Mouse (Mus musculus) MEL (cell line): ENCODE data around the gene Aspscr1. TPM values are rescaled to one million over a fixed set of nuclear protein-coding genes. Genes with fewer than 3 reads are reported as not detected.

Experiments
- DNase-seq: peaks from one replicate; pipeline ENCODE4 v3.0.0; 2011; ENCODE audit warnings: low read depth, low spot score
- H3K27ac ChIP-seq: 2 replicates; pipeline ENCODE4 v1.5.1; 2012; ENCODE audit warnings: low read depth, mild to moderate bottlenecking, control low read depth, low read length, moderate library complexity; ENCODE audit not compliant: control insufficient read depth
- H3K27me3 ChIP-seq, 2 experiments: fragments of 150-350 bp in 1 of 2; sonication (generic) in 1 of 2; 2 replicates each; pipeline ENCODE4 v1.6.1; 2012; ENCODE audit warnings: low read length in 2 of 2, mild to moderate bottlenecking in 2 of 2, improper control_type of control experiment in 1 of 2, moderate library complexity in 1 of 2; ENCODE audit not compliant: insufficient read depth in 2 of 2, control insufficient read depth in 1 of 2
- H3K36me3 ChIP-seq, 2 experiments: 2 replicates each; pipeline ENCODE4 v1.6.1; 2012 to 2014; ENCODE audit warnings: low read length in 2 of 2, improper control_type of control experiment in 1 of 2, inconsistent platforms in 1 of 2, mild to moderate bottlenecking in 1 of 2; ENCODE audit not compliant: insufficient read depth in 2 of 2, control insufficient read depth in 1 of 2
- H3K4me1 ChIP-seq, 2 experiments: fragments of 150-350 bp in 1 of 2; sonication (generic) in 1 of 2; 2 replicates each; pipeline ENCODE4 v1.6.1; 2012; ENCODE audit warnings: low read length in 2 of 2, improper control_type of control experiment in 1 of 2, mild to moderate bottlenecking in 1 of 2; ENCODE audit not compliant: insufficient read depth in 2 of 2, control insufficient read depth in 1 of 2
- H3K4me3 ChIP-seq, 2 experiments: fragments of 150-350 bp in 1 of 2; sonication (generic) in 1 of 2; 2 replicates each; pipeline ENCODE4 v1.5.1; 2012; ENCODE audit warnings: low read depth in 2 of 2, low read length in 2 of 2, mild to moderate bottlenecking in 2 of 2, moderate library complexity in 2 of 2, control low read depth in 1 of 2, improper control_type of control experiment in 1 of 2; ENCODE audit not compliant: control insufficient read depth in 1 of 2, insufficient read depth in 1 of 2
- H3K79me2 ChIP-seq: 2 replicates; pipeline ENCODE4 v1.6.1; 2012; ENCODE audit warnings: mild to moderate bottlenecking, low read length, moderate library complexity; ENCODE audit not compliant: control insufficient read depth, poor library complexity, insufficient read depth
- H3K9ac ChIP-seq: 2 replicates; pipeline ENCODE4 v1.6.1; 2012; ENCODE audit warnings: low read depth, mild to moderate bottlenecking, control low read depth, low read length, moderate library complexity; ENCODE audit not compliant: control insufficient read depth, poor library complexity, severe bottlenecking
- H3K9me3 ChIP-seq: fragments of 150-350 bp; sonication (generic); replicated peaks from 2 replicates; pipeline ENCODE4 v1.6.1; 2012; ENCODE audit warnings: mild to moderate bottlenecking, low read length, improper control_type of control experiment, moderate library complexity; ENCODE audit not compliant: insufficient read depth
- BHLHE40 ChIP-seq: IDR thresholded peaks from 2 replicates; pipeline ENCODE4 v1.6.1; 2012; ENCODE audit warnings: low read depth, mild to moderate bottlenecking, inconsistent platforms, low read length, improper control_type of control experiment, borderline replicate concordance
- CHD1 ChIP-seq: IDR thresholded peaks from 2 replicates; pipeline ENCODE4 v1.6.1; 2012; ENCODE audit warnings: low read depth, mild to moderate bottlenecking, inconsistent platforms, low read length, improper control_type of control experiment
- CHD2 ChIP-seq: IDR thresholded peaks from 2 replicates; pipeline ENCODE4 v1.6.1; 2011; ENCODE audit warnings: low read length, improper control_type of control experiment
- E2F4 ChIP-seq: IDR thresholded peaks from 2 replicates; pipeline ENCODE4 v1.6.1; 2011; ENCODE audit warnings: low read depth, low read length, improper control_type of control experiment, borderline replicate concordance
- ETS1 ChIP-seq: IDR thresholded peaks from 2 replicates; pipeline ENCODE4 v1.6.1; 2012; ENCODE audit warnings: low read depth, mild to moderate bottlenecking, inconsistent platforms, low read length, improper control_type of control experiment, moderate library complexity
- HCFC1 ChIP-seq: IDR thresholded peaks from 2 replicates; pipeline ENCODE4 v1.6.1; 2012; ENCODE audit warnings: low read depth, mild to moderate bottlenecking, inconsistent platforms, low read length, improper control_type of control experiment, moderate library complexity
- JUND ChIP-seq: IDR thresholded peaks from 2 replicates; pipeline ENCODE4 v1.6.1; 2011; ENCODE audit warnings: low read depth, mild to moderate bottlenecking, improper control_type of control experiment, low read length
- MAFK ChIP-seq: IDR thresholded peaks from 2 replicates; pipeline ENCODE4 v1.6.1; 2011; ENCODE audit warnings: low read depth, mild to moderate bottlenecking, low read length, improper control_type of control experiment, borderline replicate concordance
- MAX ChIP-seq: IDR thresholded peaks from 2 replicates; pipeline ENCODE4 v1.6.1; 2011; ENCODE audit warnings: low read length, improper control_type of control experiment
- MAZ ChIP-seq: IDR thresholded peaks from 2 replicates; pipeline ENCODE4 v1.6.1; 2012; ENCODE audit warnings: low read depth, mild to moderate bottlenecking, inconsistent platforms, low read length, improper control_type of control experiment
- MEF2A ChIP-seq: IDR thresholded peaks from 2 replicates; pipeline ENCODE4 v1.6.1; 2014; ENCODE audit warnings: low read depth, mild to moderate bottlenecking, inconsistent platforms, low read length, improper control_type of control experiment; ENCODE audit not compliant: poor library complexity, insufficient replicate concordance, severe bottlenecking; ENCODE audit errors: extremely low read depth
- MYB ChIP-seq: IDR thresholded peaks from 2 replicates; pipeline ENCODE4 v1.6.1; 2011; ENCODE audit warnings: mild to moderate bottlenecking, low read depth, low read length, improper control_type of control experiment
- NELFE ChIP-seq: IDR thresholded peaks from 2 replicates; pipeline ENCODE4 v1.6.1; 2011; ENCODE audit warnings: low read depth, low read length, improper control_type of control experiment
- POLR2AphosphoS2 ChIP-seq: IDR thresholded peaks from 2 replicates; pipeline ENCODE4 v1.6.1; 2011; ENCODE audit warnings: low read length, improper control_type of control experiment
- RAD21 ChIP-seq: IDR thresholded peaks from 2 replicates; pipeline ENCODE4 v1.6.1; 2011; ENCODE audit warnings: mild to moderate bottlenecking, low read depth, low read length, improper control_type of control experiment
- RCOR1 ChIP-seq: IDR thresholded peaks from 2 replicates; pipeline ENCODE4 v1.6.1; 2012; ENCODE audit warnings: low read depth, mild to moderate bottlenecking, inconsistent platforms, low read length, improper control_type of control experiment
- SIN3A ChIP-seq: IDR thresholded peaks from 2 replicates; pipeline ENCODE4 v1.6.1; 2012; ENCODE audit warnings: low read length, improper control_type of control experiment, inconsistent platforms
- SMC3 ChIP-seq: IDR thresholded peaks from 2 replicates; pipeline ENCODE4 v1.6.1; 2011; ENCODE audit warnings: low read depth, low read length, improper control_type of control experiment
- TAL1 ChIP-seq: IDR thresholded peaks from 2 replicates; pipeline ENCODE4 v1.6.1; 2012; ENCODE audit warnings: mild to moderate bottlenecking, inconsistent platforms, low read length, moderate library complexity, mixed read lengths
- TBP ChIP-seq: IDR thresholded peaks from 2 replicates; pipeline ENCODE4 v1.8.0; 2011; ENCODE audit warnings: low read depth, low read length, improper control_type of control experiment
- UBTF ChIP-seq: IDR thresholded peaks from 2 replicates; pipeline ENCODE4 v1.6.1; 2012; ENCODE audit warnings: low read depth, mild to moderate bottlenecking, inconsistent platforms, low read length, improper control_type of control experiment, moderate library complexity, borderline replicate concordance; ENCODE audit not compliant: insufficient read depth
- ZC3H11A ChIP-seq: IDR thresholded peaks from 2 replicates; pipeline ENCODE4 v1.6.1; 2012; ENCODE audit warnings: low read depth, mild to moderate bottlenecking, inconsistent platforms, low read length, improper control_type of control experiment
- ZKSCAN1 ChIP-seq: IDR thresholded peaks from 2 replicates; pipeline ENCODE4 v1.6.1; 2012; ENCODE audit warnings: low read depth, mild to moderate bottlenecking, inconsistent platforms, low read length, improper control_type of control experiment, moderate library complexity
- polyA plus RNA-seq, 2 experiments: library from polyadenylated mRNA; stranded (reverse) in 1 of 2; unstranded in 1 of 2; fragments of >175 nt in 1 of 2; fragments of >200 nt in 1 of 2; gene quantifications; 2 replicates each; pipeline versions ENCODE4 v1.2.1 to v1.2.4; 2012; ENCODE audit warnings: low replicate concordance in 2 of 2, low read depth in 1 of 2; ENCODE audit not compliant: insufficient read length in 2 of 2, insufficient read depth in 1 of 2, missing spikeins in 1 of 2
- total RNA-seq: library from RNA; depleted of rRNA; stranded (reverse); fragments of 300-350 nt; gene quantifications from 2 replicates; pipeline ENCODE4 v1.2.3, GENCODE M21; 2012

Aspscr1 gene
- total and polyA plus RNA-seq, 3 experiments: 36.2 to 72.5 TPM; not detected in 1

GRCm38 (mm10) chr11:120710672-120711071, 37.9 kb downstream of the Aspscr1 start:
- 0 out of 4 replicates have a peak, but pooled peaks cover 0 to 2% of the 10 kb centered on the region in 2 experiments for H3K36me3 ChIP-seq

GRCm38 (mm10) chr11:120711980-120712604, 39.3 kb downstream of the Aspscr1 start:
- Histone ChIP-seq H3K27me3 (no peaks in the 10 kb centered on the region), H3K9ac (no peak overlapping the region), H3K4me3 (no peak overlapping the region), H3K79me2 (peaks cover 17% of the 10 kb centered on the region), H3K4me1 (peaks cover 0 to 8% of the 10 kb centered on the region in 2 experiments; a peak in 3 of 4 replicates), H3K36me3 (peaks cover 0 to 2% of the 10 kb centered on the region in 2 experiments; a peak in 1 of 4 replicates), H3K27ac (no peak overlapping the region), H3K9me3 (no peaks in the 10 kb centered on the region)
- DNase-seq: no peak
- TF ChIP-seq MEF2A (no peak), ZKSCAN1 (no peak), SIN3A (no peak), JUND (no peak), TAL1 (no peak), RCOR1 (no peak), MAX (no peak)

More at GRCm38 (mm10) chr11:120710672-120711071, 37.9 kb downstream of the Aspscr1 start:
- Histone ChIP-seq H3K4me1 (peaks cover 0 to 8% of the 10 kb centered on the region in 2 experiments; a peak in 3 of 4 replicates), H3K27ac (no peak overlapping the region), H3K9ac (no peak overlapping the region), H3K4me3 (no peak overlapping the region), H3K79me2 (peaks cover 17% of the 10 kb centered on the region), H3K9me3 (no peaks in the 10 kb centered on the region), H3K27me3 (no peaks in the 10 kb centered on the region)
- TF ChIP-seq POLR2AphosphoS2 (0 out of 2 replicates have a peak, but pooled peaks have one; percentile 8), UBTF (no peak), RAD21 (no peak)
- DNase-seq: no peak

- Histone ChIP-seq H3K27ac (peak overlapping the region; percentile 53), H3K4me3 (peak overlapping the region; percentile 62 to 73), H3K9me3 (no peaks in the 10 kb centered on the region), H3K79me2 (peaks cover 17% of the 10 kb centered on the region), H3K27me3 (no peaks in the 10 kb centered on the region), H3K36me3 (peaks cover 0 to 2% of the 10 kb centered on the region in 2 experiments; a peak in 1 of 4 replicates), H3K4me1 (peaks cover 0 to 8% of the 10 kb centered on the region in 2 experiments; a peak in 3 of 4 replicates), H3K9ac (peak overlapping the region; percentile 80)
- peak; percentile 88 for DNase-seq
- TF ChIP-seq MAZ (peak; percentile 86; the same call in 1 of the 2 replicates), TBP (no peak), MAX (0 out of 2 replicates have a peak, but pooled peaks have one; percentile 5), MYB (no peak), NELFE (no peak), ETS1 (no peak), CHD2 (no peak), RAD21 (peak; percentile 63), BHLHE40 (no peak), SMC3 (peak; percentile 78), CHD1 (no peak), HCFC1 (0 out of 2 replicates have a peak, but pooled peaks have one; percentile 28), MAFK (no peak), TAL1 (no peak), POLR2AphosphoS2 (0 out of 2 replicates have a peak, but pooled peaks have one; percentile 2), ZC3H11A (peak; percentile 40), E2F4 (no peak)
These were observed 40.2 kb downstream of the Aspscr1 start for GRCm38 (mm10) chr11:120712771-120713568.
